Mouse (Mus musculus) embryonic facial prominence, embryonic 12.5 days (tissue): ENCODE results near the gene Ak4. TPM values are rescaled to one million over a fixed set of nuclear protein-coding genes. Genes with fewer than 3 reads are reported as not detected.

Experiments used
- ATAC-seq: fragments of 200-750 bp; cut with Nextera tagmentation; 2 replicates; pipeline ENCODE4 v1.8.0; 2017; ENCODE audit not compliant: insufficient number of reproducible peaks, insufficient read depth, low FRiP score, low TSS enrichment
- H3K27ac ChIP-seq: fragments of 300-500 bp; sonication (generic); 2 replicates; pipeline ENCODE4 v1.5.1; 2016; ENCODE audit warnings: mild to moderate bottlenecking
- H3K27me3 ChIP-seq: fragments of 300-500 bp; sonication (generic); 2 replicates; pipeline ENCODE4 v1.6.1; 2016; ENCODE audit warnings: mild to moderate bottlenecking, moderate library complexity
- H3K36me3 ChIP-seq: fragments of 300-500 bp; sonication (generic); 2 replicates; pipeline ENCODE4 v1.6.1; 2016; ENCODE audit warnings: mild to moderate bottlenecking
- H3K4me1 ChIP-seq: fragments of 300-500 bp; sonication (generic); 2 replicates; pipeline ENCODE4 v1.6.1; 2016
- H3K4me2 ChIP-seq: fragments of 300-500 bp; sonication (generic); replicated peaks from 2 replicates; pipeline ENCODE4 v1.6.1; 2016; ENCODE audit warnings: mild to moderate bottlenecking, moderate library complexity
- H3K4me3 ChIP-seq: fragments of 300-500 bp; sonication (generic); 2 replicates; pipeline ENCODE4 v1.5.1; 2016; ENCODE audit warnings: mild to moderate bottlenecking
- H3K9ac ChIP-seq: fragments of 300-500 bp; sonication (generic); 2 replicates; pipeline ENCODE4 v1.6.1; 2016; ENCODE audit warnings: mild to moderate bottlenecking, moderate library complexity
- H3K9me3 ChIP-seq: fragments of 300-500 bp; sonication (generic); 2 replicates; pipeline ENCODE4 v1.6.1; 2016; ENCODE audit warnings: mild to moderate bottlenecking, moderate library complexity
- WGBS: fragments of 180-500 bp; shearing (Covaris S2); methylation state at CpG from one replicate; pipeline ENCODE4 v1.1.7; 2016; 5-methylcytosine and 5-hydroxymethylcytosine counted together
- polyA plus RNA-seq: library from polyadenylated mRNA; unstranded; fragments of >200 nt; fragmentation: Nextera tagmentation; extraction: Ambion mirVana; gene quantifications from 2 replicates; pipeline ENCODE4 v1.2.1, GENCODE M21; 2016

Gene Ak4
- polyA plus RNA-seq, 1 experiment from 2014 or later: 11.4 TPM

GRCm38 (mm10) chr4:101466264-101466663 is 47.2 kb downstream of the Ak4 start:
- Histone ChIP-seq H3K9ac (no peak overlapping the region), H3K36me3 (no peaks in the 10 kb centered on the region), H3K4me1 (no peaks in the 10 kb centered on the region), H3K9me3 (no peaks in the 10 kb centered on the region), H3K27me3 (no peaks in the 10 kb centered on the region), H3K4me2 (no peak overlapping the region), H3K4me3 (no peak overlapping the region), H3K27ac (no peak overlapping the region)
- ATAC-seq: no peak
- 52% methylated on average over 3 of the region's 3 CpGs for WGBS

- WGBS: 90% methylated on average over 5 of the region's 5 CpGs
- no peaks in the 10 kb centered on the region for H3K4me1 ChIP-seq
- H3K4me2 ChIP-seq: no peak overlapping the region
- ATAC-seq: no peak
- no peaks in the 10 kb centered on the region for H3K9me3 ChIP-seq
- no peak overlapping the region for H3K9ac ChIP-seq
- H3K36me3 ChIP-seq: no peaks in the 10 kb centered on the region
- no peak overlapping the region for H3K4me3 ChIP-seq
- H3K27me3 ChIP-seq: no peaks in the 10 kb centered on the region
- no peak overlapping the region for H3K27ac ChIP-seq
These were observed 50.2 kb downstream of the Ak4 start for GRCm38 (mm10) chr4:101469242-101469641.

GRCm38 (mm10) chr4:101470543-101470942 is 51.5 kb downstream of the Ak4 start:
- Histone ChIP-seq H3K4me3 (no peak overlapping the region), H3K36me3 (no peaks in the 10 kb centered on the region), H3K9ac (no peak overlapping the region), H3K27ac (no peak overlapping the region), H3K9me3 (no peaks in the 10 kb centered on the region), H3K27me3 (no peaks in the 10 kb centered on the region), H3K4me1 (no peaks in the 10 kb centered on the region), H3K4me2 (no peak overlapping the region)
- no peak for ATAC-seq
- 63% methylated on average over 5 of the region's 5 CpGs for WGBS

- Histone ChIP-seq H3K27ac (no peak overlapping the region), H3K9ac (no peak overlapping the region), H3K4me3 (no peak overlapping the region), H3K4me2 (no peak overlapping the region), H3K36me3 (no peaks in the 10 kb centered on the region), H3K9me3 (no peaks in the 10 kb centered on the region), H3K4me1 (no peaks in the 10 kb centered on the region), H3K27me3 (no peaks in the 10 kb centered on the region)
- ATAC-seq: no peak
- 92% methylated on average over 3 of the region's 3 CpGs for WGBS
These were observed 53.7 kb downstream of the Ak4 start for GRCm38 (mm10) chr4:101472767-101473166.

- WGBS: 94% methylated on average over 8 of the region's 8 CpGs
These were observed 71.3 kb downstream of the Ak4 start for GRCm38 (mm10) chr4:101490320-101490917.

GRCm38 (mm10) chr4:101491704-101492103 is 72.6 kb downstream of the Ak4 start:
- 69% methylated on average over 6 of the region's 6 CpGs for WGBS
- Histone ChIP-seq H3K4me3 (no peak overlapping the region), H3K36me3 (no peaks in the 10 kb centered on the region), H3K4me2 (no peak overlapping the region), H3K4me1 (peaks cover 10% of the 10 kb centered on the region; the same call in 1 of the 2 replicates), H3K9ac (no peak overlapping the region), H3K9me3 (no peaks in the 10 kb centered on the region), H3K27ac (no peak overlapping the region), H3K27me3 (peaks cover 12% of the 10 kb centered on the region)
- ATAC-seq: no peak

More at GRCm38 (mm10) chr4:101490320-101490917, 71.3 kb downstream of the Ak4 start:
- Histone ChIP-seq H3K4me1 (0 out of 2 replicates have a peak, but pooled peaks cover 5% of the 10 kb centered on the region), H3K27me3 (no peaks in the 10 kb centered on the region), H3K9ac (no peak overlapping the region), H3K36me3 (no peaks in the 10 kb centered on the region), H3K4me2 (no peak overlapping the region), H3K9me3 (no peaks in the 10 kb centered on the region), H3K4me3 (no peak overlapping the region), H3K27ac (no peak overlapping the region)
- no peak for ATAC-seq

GRCm38 (mm10) chr4:101493611-101494197 is 74.6 kb downstream of the Ak4 start:
- Histone ChIP-seq H3K36me3 (no peaks in the 10 kb centered on the region), H3K27ac (no peak overlapping the region), H3K9ac (no peak overlapping the region), H3K9me3 (no peaks in the 10 kb centered on the region), H3K4me1 (peaks cover 14% of the 10 kb centered on the region; the same call in 1 of the 2 replicates), H3K4me2 (no peak overlapping the region), H3K27me3 (peaks cover 30% of the 10 kb centered on the region), H3K4me3 (no peak overlapping the region)
- no peak for ATAC-seq

GRCm38 (mm10) chr4:101496188-101496533 is 77.1 kb downstream of the Ak4 start:
- WGBS: under 1% methylated on average over 28 of the region's 28 CpGs
- ATAC-seq: peak; percentile 10; the same call in 1 of the 2 replicates
- H3K27me3 ChIP-seq: peaks cover 30% of the 10 kb centered on the region

GRCm38 (mm10) chr4:101496534-101497237 is 77.6 kb downstream of the Ak4 start, which contains the start of gene Dnajc6:
TSS of gene Dnajc6 (plus strand) at chr4:101496648.
- ATAC-seq: peak; percentile 71; the same call in 1 of the 2 replicates
- WGBS: under 1% methylated on average over 57 of the region's 57 CpGs
- H3K4me1 ChIP-seq: peaks cover 14% of the 10 kb centered on the region; the same call in 1 of the 2 replicates
- peaks cover 30% of the 10 kb centered on the region for H3K27me3 ChIP-seq
- peak within 1 kb of the TSS; percentile 64 for H3K4me3 ChIP-seq
- peak within 1 kb of the TSS; percentile 47 for H3K9ac ChIP-seq
- no peaks in the 10 kb centered on the region for H3K9me3 ChIP-seq
- no peaks in the 10 kb centered on the region for H3K36me3 ChIP-seq
- no peak within 1 kb of the TSS for H3K27ac ChIP-seq
- peak within 1 kb of the TSS; percentile 99 for H3K4me2 ChIP-seq

More at GRCm38 (mm10) chr4:101496188-101496533, 77.1 kb downstream of the Ak4 start:
- Histone ChIP-seq H3K9me3 (no peaks in the 10 kb centered on the region), H3K4me2 (peak overlapping the region; percentile 99), H3K4me3 (peak overlapping the region; percentile 64), H3K36me3 (no peaks in the 10 kb centered on the region), H3K9ac (peak overlapping the region; percentile 47), H3K27ac (no peak overlapping the region), H3K4me1 (peaks cover 14% of the 10 kb centered on the region; the same call in 1 of the 2 replicates)

- Histone ChIP-seq H3K4me3 (peak overlapping the region; percentile 64), H3K4me1 (peaks cover 14% of the 10 kb centered on the region; the same call in 1 of the 2 replicates), H3K9me3 (no peaks in the 10 kb centered on the region), H3K27me3 (peaks cover 30% of the 10 kb centered on the region), H3K9ac (no peak overlapping the region), H3K36me3 (no peaks in the 10 kb centered on the region), H3K4me2 (peak overlapping the region; percentile 99), H3K27ac (no peak overlapping the region)
- ATAC-seq: no peak
- WGBS: 3% methylated on average over 14 of the region's 14 CpGs
These were observed 78.3 kb downstream of the Ak4 start for GRCm38 (mm10) chr4:101497336-101497735.

GRCm38 (mm10) chr4:101504470-101505007 is 85.5 kb downstream of the Ak4 start:
- WGBS: 70% methylated on average over 7 of the region's 7 CpGs
- peaks cover 9% of the 10 kb centered on the region; the same call in 1 of the 2 replicates for H3K27me3 ChIP-seq
- no peak for ATAC-seq

More at GRCm38 (mm10) chr4:101504470-101505007, 85.5 kb downstream of the Ak4 start:
- H3K9me3 ChIP-seq: no peaks in the 10 kb centered on the region
- H3K36me3 ChIP-seq: no peaks in the 10 kb centered on the region
- no peak overlapping the region for H3K27ac ChIP-seq
- no peak overlapping the region for H3K9ac ChIP-seq
- H3K4me1 ChIP-seq: peaks cover 9% of the 10 kb centered on the region
- H3K4me3 ChIP-seq: no peak overlapping the region
- no peak overlapping the region for H3K4me2 ChIP-seq
